Mouse (Mus musculus) liver, postnatal 0 days (tissue): ENCODE data around the gene Mafk. TPM values are rescaled to one million over a fixed set of nuclear protein-coding genes. Genes with fewer than 3 reads are reported as not detected.

Experiments
- ATAC-seq: fragments of 200-750 bp; cut with Nextera tagmentation; 2 replicates; pipeline ENCODE4 v1.8.0; 2017; ENCODE audit warnings: mild to moderate bottlenecking, moderate library complexity
- DNase-seq: peaks from one replicate; pipeline ENCODE4 v3.0.0-alpha.2; 2016
- H3K27ac ChIP-seq: fragments of 300-500 bp; sonication (generic); 2 replicates; pipeline ENCODE4 v1.5.1; 2014; ENCODE audit warnings: antibody characterized with exemption, moderate library complexity, mild to moderate bottlenecking, low read depth
- H3K27me3 ChIP-seq: fragments of 300-500 bp; sonication (generic); 2 replicates; pipeline ENCODE4 v1.6.1; 2014; ENCODE audit warnings: low read length, control low read depth, mixed read lengths; ENCODE audit not compliant: insufficient read depth
- H3K36me3 ChIP-seq: fragments of 300-500 bp; sonication (generic); replicated peaks from 2 replicates; pipeline ENCODE4 v1.6.1; 2014; ENCODE audit warnings: mild to moderate bottlenecking, control low read depth, low read length, moderate library complexity, mixed read lengths; ENCODE audit not compliant: insufficient read depth
- H3K4me1 ChIP-seq: fragments of 300-500 bp; sonication (generic); 2 replicates; pipeline ENCODE4 v1.6.1; 2014; ENCODE audit warnings: antibody characterized with exemption, mild to moderate bottlenecking, control low read depth; ENCODE audit not compliant: insufficient read depth
- H3K4me2 ChIP-seq: fragments of 300-500 bp; sonication (generic); 2 replicates; pipeline ENCODE4 v1.6.1; 2014; ENCODE audit warnings: low read depth, mild to moderate bottlenecking, low read length, moderate library complexity, mixed read lengths
- H3K4me3 ChIP-seq: fragments of 300-500 bp; sonication (generic); 2 replicates; pipeline ENCODE4 v1.5.1; 2014; ENCODE audit warnings: low read depth, low read length
- H3K9ac ChIP-seq: fragments of 300-500 bp; sonication (generic); replicated peaks from 2 replicates; pipeline ENCODE4 v1.6.1; 2014; ENCODE audit warnings: mild to moderate bottlenecking, moderate library complexity
- H3K9me3 ChIP-seq: fragments of 300-500 bp; sonication (generic); 2 replicates; pipeline ENCODE4 v1.6.1; 2016; ENCODE audit warnings: mild to moderate bottlenecking, control low read depth, low read length, mixed read lengths
- CTCF ChIP-seq: sonication (generic); IDR thresholded peaks from 2 replicates; pipeline ENCODE4 v1.5.1; 2016; ENCODE audit warnings: antibody characterized with exemption, low read depth
- EP300 ChIP-seq: IDR thresholded peaks from 2 replicates; pipeline ENCODE4 v1.6.1; 2016; ENCODE audit warnings: antibody characterized with exemption, low read depth, mild to moderate bottlenecking
- WGBS: fragments of 180-500 bp; shearing (Covaris S2); extraction: QIAGEN DNeasy Blood & Tissue Kit; methylation state at CpG from one replicate; pipeline ENCODE4 v1.1.7; 2014; ENCODE audit not compliant: insufficient replicate concordance; 5-methylcytosine and 5-hydroxymethylcytosine counted together
- polyA plus RNA-seq: library from polyadenylated mRNA; unstranded; fragments of >200 nt; fragmentation: Nextera tagmentation; extraction: Ambion mirVana; gene quantifications from 2 replicates; pipeline ENCODE4 v1.2.1, GENCODE M21; 2015

Gene Mafk
- polyA plus RNA-seq, 1 experiment from 2014 or later = 19.1 TPM

- Histone ChIP-seq H3K27ac (peak overlapping the region; percentile 99), H3K9me3 (no peaks in the 10 kb centered on the region), H3K9ac (peak overlapping the region; percentile 100), H3K4me2 (peak overlapping the region; percentile 94), H3K27me3 (no peaks in the 10 kb centered on the region), H3K4me1 (peaks cover 70% of the 10 kb centered on the region), H3K36me3 (peaks cover 28% of the 10 kb centered on the region), H3K4me3 (peak overlapping the region; percentile 100)
- 76% methylated on average over 5 of the region's 5 CpGs for WGBS
- DNase-seq (no peak), ATAC-seq (no peak)
- no peak for TF ChIP-seq CTCF
- TF ChIP-seq EP300 = no peak
These were observed 2.8 kb downstream of the Mafk start for GRCm38 (mm10) chr5:139794137-139794536.

GRCm38 (mm10) chr5:139794938-139795337 lies 3.6 kb downstream of the Mafk start:
- peak overlapping the region; percentile 100 for H3K4me3 ChIP-seq
- TF ChIP-seq EP300 (no peak), CTCF (no peak)
- WGBS = 43% methylated on average over 10 of the region's 10 CpGs
- peaks cover 65% of the 10 kb centered on the region for H3K4me1 ChIP-seq
- H3K27ac ChIP-seq = peak overlapping the region; percentile 99
- H3K9ac ChIP-seq = peak overlapping the region; percentile 100
- ATAC-seq = peak; percentile 22
- no peaks in the 10 kb centered on the region for H3K9me3 ChIP-seq
- no peaks in the 10 kb centered on the region for H3K27me3 ChIP-seq
- peaks cover 36% of the 10 kb centered on the region for H3K36me3 ChIP-seq
- DNase-seq = peak; percentile 61
- peak overlapping the region; percentile 94 for H3K4me2 ChIP-seq

GRCm38 (mm10) chr5:139796001-139796620 lies 4.8 kb downstream of the Mafk start:
- H3K36me3 ChIP-seq = peaks cover 48% of the 10 kb centered on the region
- H3K4me2 ChIP-seq = peak overlapping the region; percentile 94
- no peak overlapping the region for H3K27ac ChIP-seq

GRCm38 (mm10) chr5:139796900-139797299 lies 5.6 kb downstream of the Mafk start:
- TF ChIP-seq CTCF = no peak
- no peak for TF ChIP-seq EP300
- 39% methylated on average over 13 of the region's 13 CpGs for WGBS
- Histone ChIP-seq H3K9me3 (no peaks in the 10 kb centered on the region), H3K4me2 (peak overlapping the region; percentile 48), H3K27ac (peak overlapping the region; percentile 67), H3K36me3 (peaks cover 55% of the 10 kb centered on the region), H3K27me3 (no peaks in the 10 kb centered on the region), H3K4me3 (no peak overlapping the region), H3K9ac (0 out of 2 replicates have a peak overlapping the region, but pooled peaks have one; percentile 21), H3K4me1 (peaks cover 56% of the 10 kb centered on the region)
- peak; percentile 67 for DNase-seq
- peak; percentile 38 for ATAC-seq

More at GRCm38 (mm10) chr5:139796001-139796620, 4.8 kb downstream of the Mafk start:
- H3K27me3 ChIP-seq = no peaks in the 10 kb centered on the region
- 0 out of 2 replicates have a peak overlapping the region, but pooled peaks have one; percentile 21 for H3K9ac ChIP-seq
- TF ChIP-seq CTCF (no peak), EP300 (no peak)
- H3K9me3 ChIP-seq = no peaks in the 10 kb centered on the region
- no peak for ATAC-seq
- no peak overlapping the region for H3K4me3 ChIP-seq
- 74% methylated on average over 9 of the region's 9 CpGs for WGBS
- DNase-seq = no peak
- H3K4me1 ChIP-seq = peaks cover 58% of the 10 kb centered on the region

GRCm38 (mm10) chr5:139797473-139798167 lies 6.3 kb downstream of the Mafk start:
- H3K36me3 ChIP-seq = peaks cover 61% of the 10 kb centered on the region
- H3K27ac ChIP-seq = peak overlapping the region; percentile 67; the same call in 1 of the 2 replicates
- H3K9ac ChIP-seq = no peak overlapping the region; the same call in 1 of the 2 replicates
- DNase-seq (peak; percentile 38), ATAC-seq (no peak)
- H3K27me3 ChIP-seq = no peaks in the 10 kb centered on the region
- H3K4me2 ChIP-seq = peak overlapping the region; percentile 48
- 68% methylated on average over 11 of the region's 11 CpGs for WGBS
- H3K4me3 ChIP-seq = no peak overlapping the region
- TF ChIP-seq EP300 (no peak), CTCF (no peak)
- no peaks in the 10 kb centered on the region for H3K9me3 ChIP-seq
- H3K4me1 ChIP-seq = peaks cover 54% of the 10 kb centered on the region

GRCm38 (mm10) chr5:139798168-139798900 lies 7.0 kb downstream of the Mafk start:
- Histone ChIP-seq H3K9ac (no peak overlapping the region), H3K36me3 (peaks cover 65% of the 10 kb centered on the region), H3K9me3 (no peaks in the 10 kb centered on the region), H3K27me3 (no peaks in the 10 kb centered on the region), H3K27ac (no peak overlapping the region), H3K4me3 (no peak overlapping the region), H3K4me2 (no peak overlapping the region), H3K4me1 (peaks cover 53% of the 10 kb centered on the region)
- ATAC-seq (no peak), DNase-seq (peak; percentile 13)
- WGBS = 82% methylated on average over 10 of the region's 12 CpGs
- no peak for TF ChIP-seq CTCF
- TF ChIP-seq EP300 = no peak
